Mouse (Mus musculus) embryonic fibroblast, embryonic 13.5 days (primary cell): ENCODE results near the gene Pola2.

Experiments
- CTCF ChIP-seq: IDR thresholded peaks from 2 replicates; pipeline ENCODE4 v1.5.1; 2011; ENCODE audit warnings: mild to moderate bottlenecking, control low read depth, low read length, moderate library complexity, borderline replicate concordance; ENCODE audit not compliant: insufficient read depth
- POLR2A ChIP-seq: IDR thresholded peaks from 2 replicates; pipeline ENCODE4 v1.6.1; 2011; ENCODE audit warnings: low read depth, mild to moderate bottlenecking, control low read depth, low read length, moderate library complexity

- no peak for TF ChIP-seq CTCF
- no peak for TF ChIP-seq POLR2A
These were observed 802 bp upstream of the Pola2 start for GRCm38 (mm10) chr19:5964804-5965203.
